Mouse (Mus musculus): ENCODE results near the gene Sebox. TPM values are rescaled to one million over a fixed set of nuclear protein-coding genes. Genes with fewer than 3 reads are reported as not detected.

Sebox gene
- not detected for polyA plus RNA-seq (2015; fragmentation: Illumina TruSeq; extraction: RNeasy Lipid Tissue Mini Kit (QIAGEN cat#74804); ENCODE audit: insufficient read depth, low replicate concordance)

GRCm38 (mm10) chr11:78502909-78503650 is at the start of gene Sebox:
Sebox (plus strand) TSS chr11:78503447.

GRCm38 (mm10) chr11:78465568-78466180 is 37.6 kb upstream of the Sebox start, which contains the start of gene Slc46a1:
Slc46a1 (plus strand) TSS chr11:78465697.

GRCm38 (mm10) chr11:78497544-78498522 is 5.4 kb upstream of the Sebox start, which contains the start of gene Sarm1:
Sarm1 (minus strand) TSS chr11:78497754.

GRCm38 (mm10) chr11:78499004-78499403 is 4.2 kb upstream of the Sebox start, which contains the start of gene Vtn:
Vtn (plus strand) TSS chr11:78499091.

GRCm38 (mm10) chr11:78512025-78512957 is 9.0 kb downstream of the Sebox start, which contains the start of the genes Tmem199 and Poldip2:
Tmem199 (minus strand) TSS chr11:78512172.
Poldip2 (plus strand) TSS chr11:78512193.

GRCm38 (mm10) chr11:78536080-78536689 is 32.9 kb downstream of the Sebox start, which contains the start of the genes Tnfaip1 and Ift20:
Tnfaip1 (minus strand) TSS chr11:78536332.
Ift20 (plus strand) TSS chr11:78536361.

GRCm38 (mm10) chr11:78550168-78551058 is 47.2 kb downstream of the Sebox start, which contains the start of gene Tmem97:
Tmem97 (minus strand) TSS chr11:78550777.

Other genes starting within 250 kb of the Sebox start
- 107 TPM for gene 2610507B11Rik, start 241.7 kb upstream of the Sebox start, polyA plus RNA-seq (2015; fragmentation: Illumina TruSeq; extraction: RNeasy Lipid Tissue Mini Kit (QIAGEN cat#74804); ENCODE audit: insufficient read depth, low replicate concordance)
- 0.95 TPM for gene BC030499, start 212.6 kb upstream of the Sebox start, polyA plus RNA-seq (2015; fragmentation: Illumina TruSeq; extraction: RNeasy Lipid Tissue Mini Kit (QIAGEN cat#74804); ENCODE audit: insufficient read depth, low replicate concordance)
- gene Spag5, start 201.9 kb upstream of the Sebox start, polyA plus RNA-seq (2015; fragmentation: Illumina TruSeq; extraction: RNeasy Lipid Tissue Mini Kit (QIAGEN cat#74804); ENCODE audit: insufficient read depth, low replicate concordance) = 12.5 TPM
- gene Aldoc, start 180.5 kb upstream of the Sebox start, polyA plus RNA-seq (2015; fragmentation: Illumina TruSeq; extraction: RNeasy Lipid Tissue Mini Kit (QIAGEN cat#74804); ENCODE audit: insufficient read depth, low replicate concordance) = 4.3 TPM
- gene Pigs, start 175.0 kb upstream of the Sebox start, polyA plus RNA-seq (2015; fragmentation: Illumina TruSeq; extraction: RNeasy Lipid Tissue Mini Kit (QIAGEN cat#74804); ENCODE audit: insufficient read depth, low replicate concordance) = 24.8 TPM
- 35.6 TPM for gene Unc119, start 160.0 kb upstream of the Sebox start, polyA plus RNA-seq (2015; fragmentation: Illumina TruSeq; extraction: RNeasy Lipid Tissue Mini Kit (QIAGEN cat#74804); ENCODE audit: insufficient read depth, low replicate concordance)
- gene Foxn1, start 116.9 kb upstream of the Sebox start, polyA plus RNA-seq (2015; fragmentation: Illumina TruSeq; extraction: RNeasy Lipid Tissue Mini Kit (QIAGEN cat#74804); ENCODE audit: insufficient read depth, low replicate concordance) = not detected
- gene Slc13a2, start 81.2 kb upstream of the Sebox start, polyA plus RNA-seq (2015; fragmentation: Illumina TruSeq; extraction: RNeasy Lipid Tissue Mini Kit (QIAGEN cat#74804); ENCODE audit: insufficient read depth, low replicate concordance) = 0.10 TPM
- gene Slc46a1, start 37.8 kb upstream of the Sebox start, polyA plus RNA-seq (2015; fragmentation: Illumina TruSeq; extraction: RNeasy Lipid Tissue Mini Kit (QIAGEN cat#74804); ENCODE audit: insufficient read depth, low replicate concordance) = 0.91 TPM
- 0.37 TPM for gene Sarm1, start 5.7 kb upstream of the Sebox start, polyA plus RNA-seq (2015; fragmentation: Illumina TruSeq; extraction: RNeasy Lipid Tissue Mini Kit (QIAGEN cat#74804); ENCODE audit: insufficient read depth, low replicate concordance)
- not detected for gene Vtn, start 4.4 kb upstream of the Sebox start, polyA plus RNA-seq (2015; fragmentation: Illumina TruSeq; extraction: RNeasy Lipid Tissue Mini Kit (QIAGEN cat#74804); ENCODE audit: insufficient read depth, low replicate concordance)
- gene Tmem199, start 8.7 kb downstream of the Sebox start, polyA plus RNA-seq (2015; fragmentation: Illumina TruSeq; extraction: RNeasy Lipid Tissue Mini Kit (QIAGEN cat#74804); ENCODE audit: insufficient read depth, low replicate concordance) = 41.9 TPM
- gene Poldip2, start 8.7 kb downstream of the Sebox start, polyA plus RNA-seq (2015; fragmentation: Illumina TruSeq; extraction: RNeasy Lipid Tissue Mini Kit (QIAGEN cat#74804); ENCODE audit: insufficient read depth, low replicate concordance) = 32.6 TPM
- 27.4 TPM for gene Tnfaip1, start 32.9 kb downstream of the Sebox start, polyA plus RNA-seq (2015; fragmentation: Illumina TruSeq; extraction: RNeasy Lipid Tissue Mini Kit (QIAGEN cat#74804); ENCODE audit: insufficient read depth, low replicate concordance)
- 58.4 TPM for gene Ift20, start 32.9 kb downstream of the Sebox start, polyA plus RNA-seq (2015; fragmentation: Illumina TruSeq; extraction: RNeasy Lipid Tissue Mini Kit (QIAGEN cat#74804); ENCODE audit: insufficient read depth, low replicate concordance)
- 14.5 TPM for gene Tmem97, start 47.3 kb downstream of the Sebox start, polyA plus RNA-seq (2015; fragmentation: Illumina TruSeq; extraction: RNeasy Lipid Tissue Mini Kit (QIAGEN cat#74804); ENCODE audit: insufficient read depth, low replicate concordance)
- 34.4 TPM for gene Nlk, start 193.9 kb downstream of the Sebox start, polyA plus RNA-seq (2015; fragmentation: Illumina TruSeq; extraction: RNeasy Lipid Tissue Mini Kit (QIAGEN cat#74804); ENCODE audit: insufficient read depth, low replicate concordance)
- 15.7 TPM for gene Ccnq, start 248.3 kb downstream of the Sebox start, polyA plus RNA-seq (2015; fragmentation: Illumina TruSeq; extraction: RNeasy Lipid Tissue Mini Kit (QIAGEN cat#74804); ENCODE audit: insufficient read depth, low replicate concordance)